In genomic region chr11:8625451-8625850, GRCm38 (mm10) we compare ENCODE assay signal across 10 mouse cellular contexts. TPM values are rescaled to one million over a fixed set of nuclear protein-coding genes. Genes with fewer than 3 reads are reported as not detected.
DNase-seq lines count a peak whose midpoint lies in the region; ATAC-seq lines count a peak whose summit lies in the region.
"Had no signal": no experiment of that assay in that cellular context is flagged by ENCODE, and none has a peak within 500 bp of the region (broad histone marks: within the 10 kb centered on the region; RNA-seq: fewer than 3 reads in every experiment).

No protein-coding gene starts in this region.

- H3K4me3 ChIP-seq in hindbrain, embryonic 11.5 days (ENCODE audit: low read depth, low read length): no peak overlapping the region
- no peak overlapping the region for H3K4me3 ChIP-seq in hindbrain, embryonic 13.5 days
- peak overlapping the region; percentile 88 for H3K4me3 ChIP-seq in embryonic facial prominence, embryonic 10.5 days

- ATAC-seq in hindbrain, embryonic 11.5 days (ENCODE audit: low FRiP score): no peak
- no peak for ATAC-seq in hindbrain, embryonic 13.5 days (ENCODE audit: low FRiP score)

- 52% methylated on average over 6 of the region's 6 CpGs for whole genome bisulfite sequencing in hindbrain, embryonic 11.5 days
- WGBS in hindbrain, embryonic 13.5 days: 48% methylated on average over 6 of the region's 6 CpGs
- WGBS in embryonic facial prominence, embryonic 10.5 days: 28% methylated on average over 6 of the region's 6 CpGs

- no peak overlapping the region for H3K9ac ChIP-seq in hindbrain, embryonic 11.5 days (ENCODE audit: low read depth, low read length)
- no peak overlapping the region for H3K9ac ChIP-seq in hindbrain, embryonic 13.5 days

- H3K4me1 ChIP-seq in hindbrain, embryonic 11.5 days (replicated peaks; ENCODE audit: control insufficient read depth, insufficient read depth, low read length): no peaks in the 10 kb centered on the region
- peaks cover 28% of the 10 kb centered on the region for H3K4me1 ChIP-seq in hindbrain, embryonic 13.5 days (replicated peaks)
- peaks cover 66% of the 10 kb centered on the region for H3K4me1 ChIP-seq in embryonic facial prominence, embryonic 10.5 days

- no peak overlapping the region for H3K27ac ChIP-seq in hindbrain, embryonic 11.5 days (ENCODE audit: low read depth, low read length)
- no peak overlapping the region for H3K27ac ChIP-seq in hindbrain, embryonic 13.5 days
- H3K27ac ChIP-seq in embryonic facial prominence, embryonic 10.5 days (replicated peaks): peak overlapping the region; percentile 98

- H3K9me3 ChIP-seq in hindbrain, embryonic 11.5 days (ENCODE audit: control insufficient read depth, low read length): no peaks in the 10 kb centered on the region
- H3K9me3 ChIP-seq in hindbrain, embryonic 13.5 days: no peaks in the 10 kb centered on the region
- no peaks in the 10 kb centered on the region for H3K9me3 ChIP-seq in embryonic facial prominence, embryonic 10.5 days

- peaks cover 3% of the 10 kb centered on the region; the same call in 1 of the 2 replicates for H3K27me3 ChIP-seq in hindbrain, embryonic 11.5 days (ENCODE audit: control insufficient read depth, insufficient read depth, low read length)
- peaks cover 12% of the 10 kb centered on the region; the same call in 1 of the 2 replicates for H3K27me3 ChIP-seq in hindbrain, embryonic 13.5 days
- H3K27me3 ChIP-seq in embryonic facial prominence, embryonic 10.5 days (replicated peaks; ENCODE audit: low read depth, poor library complexity, severe bottlenecking): no peaks in the 10 kb centered on the region

- peak; percentile 28 for DNase-seq in hindbrain, embryonic 11.5 days (ENCODE audit: low spot score)
- DNase-seq in 3T3-L1 (ENCODE audit: low read depth, low spot score): peak; percentile 48
- peak; percentile 61 for DNase-seq in embryonic facial prominence, embryonic 10.5 days (ENCODE audit: low spot score)
- peak; percentile 45 to 46 for DNase-seq in kidney, postnatal 25 days
- no peak for DNase-seq in c-Kit-positive CD71-positive TER-119-positive erythroid progenitor cells, embryonic 14.5 days (ENCODE audit: low spot score)
- no peak for DNase-seq in layer of hippocampus, adult 9-11 months
- no peak for DNase-seq in ovary, adult 18-20 months (ENCODE audit: low spot score)
- DNase-seq: heart, postnatal 36 days; right cerebral cortex, postnatal 25 days had no signal

- no peaks in the 10 kb centered on the region for H3K36me3 ChIP-seq in hindbrain, embryonic 11.5 days (ENCODE audit: control insufficient read depth, insufficient read depth, low read length)
- no peaks in the 10 kb centered on the region for H3K36me3 ChIP-seq in hindbrain, embryonic 13.5 days
- H3K36me3 ChIP-seq in embryonic facial prominence, embryonic 10.5 days (replicated peaks): no peaks in the 10 kb centered on the region; the same call in 1 of the 2 replicates

- no peak overlapping the region for H3K4me2 ChIP-seq in hindbrain, embryonic 11.5 days (replicated peaks; ENCODE audit: low read depth, low read length)
- no peak overlapping the region for H3K4me2 ChIP-seq in hindbrain, embryonic 13.5 days

RNA-seq across cellular contexts. Expression of gene Tns3, which starts 38.9 kb away (rescaled TPM):
- 7.0 and 9.5 TPM in 2 replicates for polyA plus RNA-seq in hindbrain, embryonic 11.5 days (2014; fragmentation: Nextera tagmentation; extraction: Ambion mirVana)
- polyA plus RNA-seq in hindbrain, embryonic 13.5 days (2015; fragmentation: Nextera tagmentation; extraction: Ambion mirVana): 4.9 and 5.3 TPM in 2 replicates
- polyA plus RNA-seq in embryonic facial prominence, embryonic 10.5 days (2016; fragmentation: Nextera tagmentation; extraction: Ambion mirVana): 20.2 and 23.4 TPM in 2 replicates

Comparison
In these comparisons a context has a peak if more than half of its experiments do, and no peak if none do; other contexts are left out.
1. DNase-seq: peak in hindbrain, embryonic 11.5 days (single experiment), 3T3-L1 (single experiment), embryonic facial prominence, embryonic 10.5 days (single experiment) and kidney, postnatal 25 days (2 of 2); none in c-Kit-positive CD71-positive TER-119-positive erythroid progenitor cells, embryonic 14.5 days (single experiment), layer of hippocampus, adult 9-11 months (single experiment) and ovary, adult 18-20 months (single experiment).